Mouse (Mus musculus) mouse embryonic stem cell (cell line): ENCODE data around the gene Lingo1.

Experiments
- in situ Hi-C, 2 experiments: fragments of 300-500 bp; cut with MboI; formaldehyde crosslinking; loops; 1 replicate in 1 of 2; 3 replicates in 1 of 2; pipeline ENCODE4 v1.14.3; 2019 to 2020; ENCODE audit warnings: low sequenced_read_pairs in 2 of 2, low pct_unique_long_range_greater_than_20kb in 1 of 2, mixed read lengths in 1 of 2; ENCODE audit not compliant: unreplicated experiment in 1 of 2

Gene Lingo1

GRCm38 (mm10) chr9:56738261-56739171, 57.8 kb downstream of the Lingo1 start:
- in situ Hi-C loops: no loop called here

- in situ Hi-C loops: no loop called here
These were observed 61.9 kb downstream of the Lingo1 start for GRCm38 (mm10) chr9:56734398-56734797.

GRCm38 (mm10) chr9:56730997-56731396, 65.3 kb downstream of the Lingo1 start:
- in situ Hi-C loops: no loop called here

- in situ Hi-C loops: no loop called here
These were observed 67.1 kb downstream of the Lingo1 start for GRCm38 (mm10) chr9:56729145-56729544.

GRCm38 (mm10) chr9:56727703-56728684, 68.3 kb downstream of the Lingo1 start:
- in situ Hi-C loops: no loop called here

GRCm38 (mm10) chr9:56725814-56726213, 70.5 kb downstream of the Lingo1 start:
- in situ Hi-C loops: no loop called here

GRCm38 (mm10) chr9:56722089-56722825, 74.0 kb downstream of the Lingo1 start:
- in situ Hi-C loops: no loop called here

GRCm38 (mm10) chr9:56718984-56719383, 77.3 kb downstream of the Lingo1 start:
- in situ Hi-C loops: loop anchor here in 1 of 2 experiments (10.0 kb wide), 1 partner anchor 56 kb away; no protein-coding TSS in a partner anchor

GRCm38 (mm10) chr9:56716565-56716964, 79.7 kb downstream of the Lingo1 start:
- in situ Hi-C loops: loop anchor here in 1 of 2 experiments (10.0 kb wide), 1 partner anchor 58 kb away; no protein-coding TSS in a partner anchor

- in situ Hi-C loops: loop anchor here in 1 of 2 experiments (10.0 kb wide), 1 partner anchor 59 kb away; no protein-coding TSS in a partner anchor
These were observed 80.2 kb downstream of the Lingo1 start for GRCm38 (mm10) chr9:56716066-56716465.

GRCm38 (mm10) chr9:56714391-56714790, 81.9 kb downstream of the Lingo1 start:
- in situ Hi-C loops: loop anchor here in 1 of 2 experiments (10.0 kb wide), 1 partner anchor 60 kb away; no protein-coding TSS in a partner anchor

- in situ Hi-C loops: loop anchor here in 1 of 2 experiments (10.0 kb wide), 1 partner anchor 62 kb away; no protein-coding TSS in a partner anchor
These were observed 83.5 kb downstream of the Lingo1 start for GRCm38 (mm10) chr9:56712667-56713369.

- in situ Hi-C loops: loop anchor here in 1 of 2 experiments (10.0 kb wide), 1 partner anchor 64 kb away; no protein-coding TSS in a partner anchor
These were observed 85.3 kb downstream of the Lingo1 start for GRCm38 (mm10) chr9:56710958-56711357.

GRCm38 (mm10) chr9:56706482-56707085, 89.7 kb downstream of the Lingo1 start:
- in situ Hi-C loops: no loop called here

- in situ Hi-C loops: no loop called here
These were observed 94.9 kb downstream of the Lingo1 start for GRCm38 (mm10) chr9:56701394-56701793.

GRCm38 (mm10) chr9:56700866-56701265, 95.4 kb downstream of the Lingo1 start:
- in situ Hi-C loops: no loop called here
